Mouse (Mus musculus) forebrain, embryonic 15.5 days (tissue): ENCODE measurements at regions not wholly inside any gene's neighbourhood (a gene's known extent, or its start where the extent isn't known, plus 50 kb on each side); places are given as distances from the start of the nearest gene placed in this dataset.
A peak's percentile ranks its signal among the peaks of the same experiment; 100 is the strongest.

ENCODE experiments used
- ATAC-seq: fragments of 200-750 bp; cut with Nextera tagmentation; replicated peaks from 2 replicates; pipeline ENCODE4 v1.8.0; 2017; ENCODE audit warnings: mild to moderate bottlenecking, moderate TSS enrichment, moderate library complexity
- H3K27ac ChIP-seq: fragments of 300-500 bp; sonication (generic); replicated peaks from 2 replicates; pipeline ENCODE4 v1.5.1; 2015; ENCODE audit warnings: mild to moderate bottlenecking, inconsistent platforms
- H3K27me3 ChIP-seq: fragments of 300-500 bp; sonication (generic); 2 replicates; pipeline ENCODE4 v1.6.1; 2015; ENCODE audit warnings: inconsistent platforms
- H3K36me3 ChIP-seq: fragments of 300-500 bp; sonication (generic); 2 replicates; pipeline ENCODE4 v1.6.1; 2015; ENCODE audit warnings: mild to moderate bottlenecking, inconsistent platforms
- H3K4me1 ChIP-seq: fragments of 300-500 bp; sonication (generic); 2 replicates; pipeline ENCODE4 v1.6.1; 2015; ENCODE audit warnings: inconsistent platforms
- H3K4me2 ChIP-seq: fragments of 300-500 bp; sonication (generic); replicated peaks from 2 replicates; pipeline ENCODE4 v1.6.1; 2015; ENCODE audit warnings: mild to moderate bottlenecking, inconsistent platforms
- H3K4me3 ChIP-seq: fragments of 300-500 bp; sonication (generic); 2 replicates; pipeline ENCODE4 v1.5.1; 2015; ENCODE audit warnings: mild to moderate bottlenecking, inconsistent platforms
- H3K9ac ChIP-seq: fragments of 300-500 bp; sonication (generic); replicated peaks from 2 replicates; pipeline ENCODE4 v1.6.1; 2015; ENCODE audit warnings: mild to moderate bottlenecking, inconsistent platforms
- H3K9me3 ChIP-seq: fragments of 300-500 bp; sonication (generic); 2 replicates; pipeline ENCODE4 v1.6.1; 2016; ENCODE audit warnings: inconsistent platforms
- WGBS: fragments of 180-500 bp; shearing (Covaris S2); methylation state at CpG from one replicate; pipeline ENCODE4 v1.1.7; 2015; ENCODE audit warnings: mixed read lengths; 5-methylcytosine and 5-hydroxymethylcytosine counted together

DNA sequence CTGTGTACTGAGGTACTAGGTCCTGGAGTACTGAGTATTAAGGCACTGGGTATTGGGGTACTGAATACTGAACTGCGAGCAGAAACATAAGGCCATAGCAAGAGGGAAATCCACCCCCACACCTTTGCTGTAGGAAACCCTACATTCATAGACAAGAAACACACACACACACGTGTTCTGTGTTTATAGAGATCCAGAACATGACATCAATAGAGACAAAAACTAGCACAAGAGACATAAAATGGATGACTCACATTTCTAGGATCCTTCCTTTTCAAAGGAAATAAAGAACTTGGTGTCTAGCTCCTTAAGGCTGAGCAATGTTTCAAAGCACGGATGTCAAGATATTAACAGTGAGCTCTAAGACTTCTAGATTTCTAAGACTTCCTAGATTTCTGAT lies 49.9 kb upstream of the Nepro start:
- H3K4me2 ChIP-seq = no peak overlapping the region
- WGBS = 94% methylated on average over 3 of the region's 3 CpGs
- no peaks in the 10 kb centered on the region for H3K36me3 ChIP-seq
- H3K4me1 ChIP-seq = peaks cover 21% of the 10 kb centered on the region
- no peak overlapping the region for H3K27ac ChIP-seq
- ATAC-seq = no peak
- H3K9me3 ChIP-seq = no peaks in the 10 kb centered on the region
- H3K27me3 ChIP-seq = no peaks in the 10 kb centered on the region
- no peak overlapping the region for H3K4me3 ChIP-seq
- no peak overlapping the region for H3K9ac ChIP-seq

DNA sequence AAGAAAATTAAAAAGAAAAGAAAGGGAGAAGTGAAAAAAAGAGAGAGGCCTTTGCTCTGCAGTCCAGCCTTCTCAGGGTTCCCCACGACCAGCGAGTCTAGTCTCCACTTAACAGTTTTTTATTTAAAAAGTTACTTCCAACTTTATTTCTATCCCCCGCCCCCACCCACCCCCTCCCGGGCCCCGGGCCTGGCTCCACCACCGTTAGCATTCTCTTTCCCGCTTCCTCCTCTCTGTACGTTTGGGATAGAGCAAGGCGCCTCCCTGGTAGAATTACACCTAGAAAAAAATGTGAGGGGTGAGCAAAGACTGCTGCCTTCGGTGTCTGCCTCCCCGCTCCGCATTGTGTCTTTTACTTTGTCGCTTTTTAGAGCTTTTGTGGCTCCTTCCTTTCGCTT lies 51.7 kb upstream of the Nepro start:
- WGBS = 4% methylated on average over 14 of the region's 14 CpGs
- H3K4me3 ChIP-seq = no peak overlapping the region
- H3K9me3 ChIP-seq = no peaks in the 10 kb centered on the region
- peaks cover 15% of the 10 kb centered on the region for H3K4me1 ChIP-seq
- ATAC-seq = no peak
- peak overlapping the region; percentile 19; the same call in 1 of the 2 replicates for H3K4me2 ChIP-seq
- no peaks in the 10 kb centered on the region for H3K36me3 ChIP-seq
- 0 out of 2 replicates have a peak overlapping the region, but pooled peaks have one; percentile 3 for H3K9ac ChIP-seq
- no peaks in the 10 kb centered on the region for H3K27me3 ChIP-seq
- H3K27ac ChIP-seq = no peak overlapping the region

DNA sequence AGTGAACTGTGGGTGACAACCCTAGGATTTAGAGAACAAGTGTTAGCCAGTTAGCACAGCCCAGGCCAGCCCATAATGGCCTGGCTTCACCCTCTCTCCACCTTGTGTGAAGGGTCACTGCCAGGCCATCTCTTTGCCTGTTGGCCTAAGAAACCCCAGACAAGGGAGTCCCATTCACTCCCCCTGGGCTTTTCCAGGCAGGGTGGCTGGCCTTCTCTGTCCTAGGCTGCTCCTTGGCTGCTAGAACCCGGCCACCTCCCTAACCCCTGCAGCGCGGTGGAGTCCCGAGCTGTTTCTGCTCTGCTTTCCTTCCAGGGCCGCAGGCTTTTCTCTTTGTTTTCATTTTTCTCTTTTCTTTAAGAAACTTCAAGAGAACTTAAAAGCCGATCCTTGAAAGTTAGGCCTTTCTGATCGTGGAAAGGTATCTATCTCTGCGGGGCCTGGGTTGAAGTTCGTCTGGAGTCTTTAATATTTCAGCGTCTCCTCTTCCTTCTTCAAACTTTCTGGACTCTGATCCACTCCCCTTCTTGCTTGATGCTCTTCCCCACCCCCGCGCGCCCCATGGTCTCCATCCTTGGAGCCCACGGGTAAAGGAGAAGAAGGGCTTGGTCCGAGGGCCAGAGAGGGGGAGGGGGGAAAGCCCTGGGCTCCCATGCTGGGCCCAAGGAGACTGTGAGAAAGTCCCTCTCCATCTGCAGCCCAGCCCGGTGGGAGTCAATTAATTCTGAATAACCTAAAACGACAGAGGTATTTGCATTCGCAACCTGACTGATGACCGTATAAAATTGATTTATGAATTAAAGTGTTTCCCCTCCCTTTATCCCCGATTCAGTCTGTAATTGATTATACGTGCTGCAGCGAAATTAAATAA lies 52.3 kb upstream of the Nepro start:
- no peaks in the 10 kb centered on the region for H3K36me3 ChIP-seq
- H3K4me2 ChIP-seq = no peak overlapping the region; the same call in 1 of the 2 replicates
- H3K4me3 ChIP-seq = no peak overlapping the region
- peak overlapping the region; percentile 60 for H3K27ac ChIP-seq
- H3K9me3 ChIP-seq = no peaks in the 10 kb centered on the region
- 9% methylated on average over 22 of the region's 22 CpGs for WGBS
- H3K9ac ChIP-seq = peak overlapping the region; percentile 3; the same call in 1 of the 2 replicates
- H3K27me3 ChIP-seq = no peaks in the 10 kb centered on the region
- peak; percentile 80 for ATAC-seq
- H3K4me1 ChIP-seq = peaks cover 15% of the 10 kb centered on the region

DNA sequence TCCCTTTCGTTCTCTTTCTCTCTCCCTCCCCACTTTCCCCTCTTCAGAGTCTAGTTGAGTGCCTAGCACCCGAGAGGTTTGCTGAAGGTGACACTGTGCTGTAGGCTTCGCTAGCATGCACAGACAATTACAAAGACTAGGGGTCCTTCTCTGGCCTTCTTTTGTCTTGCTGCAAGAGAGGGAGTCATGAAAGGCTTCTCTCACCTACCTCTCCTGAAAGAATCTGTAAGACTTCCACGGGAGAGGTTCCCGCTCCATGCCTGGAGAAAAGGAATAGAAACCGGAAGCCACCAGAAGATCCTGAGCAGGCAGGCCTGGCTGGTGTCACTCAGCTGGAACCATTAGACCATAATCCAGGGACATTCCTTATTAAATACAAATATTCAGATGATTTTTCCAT lies 56.0 kb upstream of the Nepro start:
- WGBS = 81% methylated on average over 6 of the region's 6 CpGs
- no peaks in the 10 kb centered on the region for H3K36me3 ChIP-seq
- no peaks in the 10 kb centered on the region for H3K27me3 ChIP-seq
- H3K4me2 ChIP-seq = no peak overlapping the region
- H3K9me3 ChIP-seq = no peaks in the 10 kb centered on the region
- no peak overlapping the region for H3K9ac ChIP-seq
- H3K4me1 ChIP-seq = peaks cover 35% of the 10 kb centered on the region
- no peak overlapping the region for H3K4me3 ChIP-seq
- no peak overlapping the region for H3K27ac ChIP-seq
- no peak for ATAC-seq

DNA sequence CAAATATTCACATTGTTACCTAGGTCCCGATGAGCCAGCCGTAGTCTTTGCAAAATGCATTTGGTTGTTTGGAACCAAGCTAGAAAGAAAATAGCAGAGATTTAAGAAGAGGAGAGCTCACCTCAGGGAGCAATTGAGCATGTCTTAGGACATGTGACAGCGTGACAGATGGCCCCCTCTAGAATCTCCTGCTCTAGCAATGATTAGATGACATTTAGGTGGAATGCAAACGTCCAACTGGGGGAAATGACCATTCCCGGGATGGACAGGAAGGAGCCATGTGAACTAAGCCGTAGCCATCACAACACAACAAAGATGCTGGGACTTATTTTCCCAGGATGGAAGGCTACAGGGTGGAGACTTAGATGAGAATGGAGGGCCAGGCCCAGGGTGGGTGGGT lies 57.0 kb upstream of the Nepro start:
- H3K27ac ChIP-seq = peak overlapping the region; percentile 62
- no peak for ATAC-seq
- peaks cover 29% of the 10 kb centered on the region for H3K4me1 ChIP-seq
- no peaks in the 10 kb centered on the region for H3K36me3 ChIP-seq
- no peaks in the 10 kb centered on the region for H3K9me3 ChIP-seq
- H3K4me3 ChIP-seq = no peak overlapping the region
- no peak overlapping the region for H3K9ac ChIP-seq
- H3K27me3 ChIP-seq = no peaks in the 10 kb centered on the region
- H3K4me2 ChIP-seq = no peak overlapping the region
- WGBS = 54% methylated on average over 6 of the region's 6 CpGs

DNA sequence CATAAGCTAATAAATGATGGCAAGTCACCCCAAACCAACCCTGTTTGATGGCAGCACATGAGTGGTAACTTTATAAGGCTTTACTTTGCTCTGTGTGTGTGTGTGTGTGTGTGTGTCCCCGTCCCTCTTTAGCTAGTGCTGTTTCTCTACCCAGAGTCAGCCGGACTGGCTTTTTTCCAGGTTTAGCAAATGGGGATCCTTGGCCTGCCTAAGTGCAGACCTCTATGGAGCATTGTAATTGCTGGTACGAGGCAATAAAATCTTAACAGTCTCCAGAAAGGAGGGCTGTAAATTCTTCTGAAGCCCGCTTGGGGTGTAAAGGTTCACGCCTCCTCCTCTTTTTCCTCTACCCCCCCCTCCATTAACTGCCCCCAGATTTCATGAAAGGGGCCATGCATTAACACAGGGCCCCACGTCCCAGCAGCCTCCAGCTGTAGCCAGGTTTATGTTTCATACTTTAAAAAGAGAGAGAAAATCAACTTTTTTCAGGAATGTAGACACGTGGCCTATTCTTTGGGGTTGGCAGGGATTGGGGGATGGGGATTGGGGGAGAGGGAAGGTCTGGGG lies 57.6 kb upstream of the Nepro start:
- 27% methylated on average over 7 of the region's 7 CpGs for WGBS
- Histone ChIP-seq H3K36me3 (no peaks in the 10 kb centered on the region), H3K4me2 (no peak overlapping the region), H3K27ac (peak overlapping the region; percentile 62), H3K4me3 (no peak overlapping the region), H3K9me3 (no peaks in the 10 kb centered on the region), H3K4me1 (peaks cover 27% of the 10 kb centered on the region), H3K9ac (no peak overlapping the region), H3K27me3 (no peaks in the 10 kb centered on the region)
- ATAC-seq = peak; percentile 72

DNA sequence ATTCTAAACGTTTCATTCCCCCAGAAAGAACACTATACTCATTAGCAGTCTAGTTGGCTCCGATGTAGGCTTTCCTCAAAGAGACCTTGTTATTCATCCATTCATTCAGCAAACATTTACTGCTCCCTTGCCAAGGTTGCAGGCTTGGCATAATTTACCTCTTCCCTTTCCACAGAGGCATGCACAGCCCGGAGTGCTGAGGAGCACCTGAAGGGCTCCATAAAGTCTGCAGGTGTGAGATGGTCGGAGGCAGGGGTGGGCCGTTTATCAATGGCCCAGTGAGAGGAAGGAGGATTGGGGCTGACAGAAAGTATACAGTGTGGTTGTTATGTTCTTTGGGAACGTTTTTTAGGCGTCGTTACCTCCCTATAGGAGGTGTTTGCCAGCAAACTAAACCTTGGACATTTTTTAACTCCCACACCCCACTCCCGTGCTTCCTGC lies 58.6 kb upstream of the Nepro start:
- WGBS = 24% methylated on average over 9 of the region's 9 CpGs
- Histone ChIP-seq H3K4me1 (peaks cover 31% of the 10 kb centered on the region), H3K4me2 (0 out of 2 replicates have a peak overlapping the region, but pooled peaks have one; percentile 2), H3K9ac (no peak overlapping the region), H3K9me3 (no peaks in the 10 kb centered on the region), H3K27me3 (no peaks in the 10 kb centered on the region), H3K36me3 (no peaks in the 10 kb centered on the region), H3K4me3 (no peak overlapping the region), H3K27ac (peak overlapping the region; percentile 62)
- ATAC-seq = peak; percentile 54

DNA sequence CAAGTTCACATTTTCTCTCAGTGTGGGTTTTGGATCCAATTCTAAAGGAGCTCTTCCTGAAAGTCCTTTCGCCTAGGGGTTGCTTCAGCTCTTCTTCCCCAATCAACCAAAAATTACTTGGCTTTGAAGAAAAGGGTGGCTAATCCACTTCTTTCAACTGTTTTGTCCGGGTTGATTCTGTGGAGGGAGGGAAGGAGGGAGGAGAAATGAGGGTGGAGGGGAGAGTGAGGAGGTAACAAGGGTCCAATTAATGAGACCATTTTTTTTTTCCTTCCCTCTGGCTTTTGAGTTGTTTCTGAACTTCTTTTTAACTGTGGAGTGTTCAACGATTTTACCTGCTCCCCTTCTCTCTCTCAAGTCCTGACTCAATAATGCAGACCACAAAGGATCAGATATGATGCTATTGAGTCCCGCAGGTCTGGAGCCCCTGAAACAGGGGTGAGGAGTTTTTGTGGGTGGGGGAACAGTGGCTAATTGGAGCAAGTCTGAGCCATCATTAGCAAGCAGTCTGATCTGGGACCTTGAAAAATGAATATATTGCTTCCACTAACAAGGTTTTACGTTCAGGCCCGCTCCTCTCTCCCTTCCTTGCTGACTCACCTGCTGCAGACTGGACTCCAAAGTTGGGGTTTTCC lies 61.0 kb upstream of the Nepro start:
- no peak for ATAC-seq
- 17% methylated on average over 6 of the region's 6 CpGs for WGBS
- no peak overlapping the region; the same call in 1 of the 2 replicates for H3K4me2 ChIP-seq
- peak overlapping the region; percentile 49 for H3K27ac ChIP-seq
- H3K27me3 ChIP-seq = no peaks in the 10 kb centered on the region
- peaks cover 38% of the 10 kb centered on the region for H3K4me1 ChIP-seq
- H3K4me3 ChIP-seq = 0 out of 2 replicates have a peak overlapping the region, but pooled peaks have one; percentile 1
- no peak overlapping the region for H3K9ac ChIP-seq
- no peaks in the 10 kb centered on the region for H3K36me3 ChIP-seq
- no peaks in the 10 kb centered on the region for H3K9me3 ChIP-seq

DNA sequence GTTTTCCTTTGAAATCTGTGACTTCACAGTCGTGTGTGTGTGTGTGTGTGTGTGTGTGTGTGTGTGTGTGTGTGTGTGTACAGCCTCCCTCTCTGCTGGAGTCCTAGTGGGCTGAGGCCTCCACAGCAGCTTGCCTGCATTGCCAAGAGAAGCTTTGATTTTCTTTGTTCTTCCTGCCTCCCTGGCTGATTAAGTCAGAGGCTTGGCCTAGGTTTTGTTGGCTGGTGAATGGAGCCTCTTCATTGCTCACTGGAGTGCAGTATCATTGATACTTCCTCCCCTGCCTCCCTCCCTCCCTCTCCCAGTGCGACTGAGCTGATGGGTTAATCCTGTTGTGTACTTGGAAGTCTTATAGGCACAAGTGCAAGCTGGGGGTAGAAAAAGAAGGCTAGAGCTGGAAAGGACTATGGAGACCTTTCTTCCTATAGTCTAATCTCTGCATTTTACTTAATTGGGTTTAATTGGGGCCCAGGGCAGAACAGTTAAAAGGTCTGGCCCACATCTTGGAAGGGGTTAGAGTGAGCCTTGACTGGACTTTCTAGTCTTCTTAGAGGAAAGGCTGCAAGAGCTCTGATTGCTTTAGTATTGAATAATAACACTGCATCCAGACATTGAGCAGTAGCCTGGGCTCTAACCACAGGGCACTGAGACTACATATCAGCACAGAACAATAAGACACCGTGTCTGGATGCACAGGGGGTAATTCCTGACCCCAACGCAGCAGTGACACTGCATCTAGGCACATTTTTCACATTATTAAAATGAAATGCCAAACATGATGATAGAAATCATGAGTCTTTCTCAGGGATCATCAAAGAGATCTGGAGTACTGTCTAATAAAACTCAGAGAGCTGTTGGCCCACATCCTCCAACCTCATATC lies 62.9 kb upstream of the Nepro start:
- no peak overlapping the region for H3K4me3 ChIP-seq
- no peak overlapping the region for H3K4me2 ChIP-seq
- H3K36me3 ChIP-seq = no peaks in the 10 kb centered on the region
- no peaks in the 10 kb centered on the region for H3K9me3 ChIP-seq
- ATAC-seq = peak; percentile 82
- H3K27ac ChIP-seq = peak overlapping the region; percentile 63
- H3K9ac ChIP-seq = no peak overlapping the region
- peaks cover 33% of the 10 kb centered on the region for H3K4me1 ChIP-seq
- no peaks in the 10 kb centered on the region for H3K27me3 ChIP-seq
- WGBS = 5% methylated on average over 4 of the region's 4 CpGs

DNA sequence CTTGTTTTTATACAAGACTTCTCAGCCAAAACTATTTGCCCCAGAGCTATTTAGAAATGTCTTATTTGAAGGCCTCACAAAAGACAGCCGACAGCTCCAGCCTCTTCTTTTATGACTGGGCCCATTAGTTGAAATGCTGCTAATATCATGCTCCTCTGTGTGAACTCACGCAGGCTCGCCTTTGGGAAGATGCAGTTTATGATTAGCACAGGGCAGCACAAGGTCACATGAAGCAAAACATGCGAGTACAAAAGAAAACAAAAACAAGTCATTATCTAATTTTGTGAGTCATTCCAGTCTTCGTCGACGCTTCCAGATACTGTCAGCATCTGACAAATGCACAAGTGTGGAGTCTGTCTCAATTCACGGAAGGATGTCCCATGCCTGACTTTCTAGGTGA lies 65.8 kb upstream of the Nepro start:
- no peak overlapping the region for H3K4me3 ChIP-seq
- WGBS = 35% methylated on average over 8 of the region's 8 CpGs
- no peaks in the 10 kb centered on the region for H3K9me3 ChIP-seq
- H3K9ac ChIP-seq = no peak overlapping the region
- no peak overlapping the region for H3K4me2 ChIP-seq
- no peaks in the 10 kb centered on the region for H3K36me3 ChIP-seq
- ATAC-seq = no peak
- no peak overlapping the region for H3K27ac ChIP-seq
- peaks cover 20% of the 10 kb centered on the region for H3K4me1 ChIP-seq
- no peaks in the 10 kb centered on the region for H3K27me3 ChIP-seq

DNA sequence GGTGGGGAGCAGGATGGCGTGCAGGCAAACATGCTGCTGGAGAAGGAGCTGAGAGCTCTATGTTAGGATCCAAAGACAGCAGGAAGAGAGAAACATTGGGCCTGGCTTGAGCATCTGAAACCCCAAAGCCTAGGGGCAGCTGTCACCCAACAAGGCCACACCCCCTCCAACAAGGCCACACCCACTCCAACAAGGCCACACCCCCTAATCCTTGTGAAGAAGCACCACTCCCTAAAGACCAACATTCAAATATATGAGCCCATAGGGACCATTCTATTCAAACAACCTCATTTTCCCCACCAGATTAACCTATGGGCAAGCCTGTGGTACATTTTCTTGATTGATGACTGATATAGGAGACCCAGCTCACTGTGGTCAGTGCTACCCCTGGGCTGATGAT lies 67.9 kb upstream of the Nepro start:
- Histone ChIP-seq H3K27ac (no peak overlapping the region), H3K9me3 (no peaks in the 10 kb centered on the region), H3K4me3 (no peak overlapping the region), H3K9ac (no peak overlapping the region), H3K4me1 (peaks cover 9% of the 10 kb centered on the region), H3K36me3 (no peaks in the 10 kb centered on the region), H3K4me2 (no peak overlapping the region), H3K27me3 (no peaks in the 10 kb centered on the region)
- ATAC-seq = no peak
- 100% methylated on average over 1 of the region's 1 CpGs for WGBS
